Mouse (Mus musculus): ENCODE data around the gene Cyyr1. TPM values are rescaled to one million over a fixed set of nuclear protein-coding genes. Genes with fewer than 3 reads are reported as not detected.

Gene Cyyr1
- total RNA-seq, 4 experiments from 2014 or later = 8.0 to 10.2 (median 8.1) TPM

- no peak for DNase-seq (ENCODE audit: low spot score in 2 of 2)
Measured at GRCm38 (mm10) chr16:85474552-85475071, 78.6 kb downstream of the Cyyr1 start.

GRCm38 (mm10) chr16:85470057-85470456, 83.1 kb downstream of the Cyyr1 start:
- DNase-seq (ENCODE audit: low spot score in 2 of 2) = no peak

GRCm38 (mm10) chr16:85455043-85455442, 98.2 kb downstream of the Cyyr1 start:
- no peak for DNase-seq (ENCODE audit: low spot score in 2 of 2)

- no peak for DNase-seq (ENCODE audit: low spot score in 2 of 2)
Measured at GRCm38 (mm10) chr16:85446306-85446705, 106.9 kb downstream of the Cyyr1 start.

GRCm38 (mm10) chr16:85445801-85446200, 107.4 kb downstream of the Cyyr1 start:
- DNase-seq (ENCODE audit: low spot score in 2 of 2) = no peak

- DNase-seq (ENCODE audit: low spot score in 2 of 2) = no peak
Measured at GRCm38 (mm10) chr16:85435427-85435826, 117.8 kb downstream of the Cyyr1 start.

GRCm38 (mm10) chr16:85429173-85429572, 124.0 kb downstream of the Cyyr1 start:
- no peak for DNase-seq (ENCODE audit: low spot score in 2 of 2)

GRCm38 (mm10) chr16:85422889-85423288, 130.3 kb downstream of the Cyyr1 start:
- no peak for DNase-seq (ENCODE audit: low spot score in 2 of 2)

GRCm38 (mm10) chr16:85415415-85415814, 137.8 kb downstream of the Cyyr1 start:
- no peak for DNase-seq (ENCODE audit: low spot score in 2 of 2)

GRCm38 (mm10) chr16:85393430-85393948, 159.7 kb downstream of the Cyyr1 start:
- no peak for DNase-seq (ENCODE audit: low spot score in 2 of 2)

GRCm38 (mm10) chr16:85386801-85387200, 166.4 kb downstream of the Cyyr1 start:
- no peak for DNase-seq (ENCODE audit: low spot score in 2 of 2)

Other genes starting within 250 kb of the Cyyr1 start
- gene Adamts1, start 249.7 kb upstream of the Cyyr1 start, total RNA-seq (2022) = 10 to 100 TPM; 20.0 to 27.3 (median 24.0) TPM